Mouse (Mus musculus) monocyte, adult 2 months (primary cell): ENCODE data around the gene Hnrnpa3.

Experiments
- DNase-seq, 2 experiments: peaks; one replicate each; pipeline ENCODE4 v3.0.0; 2022; ENCODE audit warnings: low spot score in 2 of 2, low read depth in 1 of 2

The Hnrnpa3 gene

DNA sequence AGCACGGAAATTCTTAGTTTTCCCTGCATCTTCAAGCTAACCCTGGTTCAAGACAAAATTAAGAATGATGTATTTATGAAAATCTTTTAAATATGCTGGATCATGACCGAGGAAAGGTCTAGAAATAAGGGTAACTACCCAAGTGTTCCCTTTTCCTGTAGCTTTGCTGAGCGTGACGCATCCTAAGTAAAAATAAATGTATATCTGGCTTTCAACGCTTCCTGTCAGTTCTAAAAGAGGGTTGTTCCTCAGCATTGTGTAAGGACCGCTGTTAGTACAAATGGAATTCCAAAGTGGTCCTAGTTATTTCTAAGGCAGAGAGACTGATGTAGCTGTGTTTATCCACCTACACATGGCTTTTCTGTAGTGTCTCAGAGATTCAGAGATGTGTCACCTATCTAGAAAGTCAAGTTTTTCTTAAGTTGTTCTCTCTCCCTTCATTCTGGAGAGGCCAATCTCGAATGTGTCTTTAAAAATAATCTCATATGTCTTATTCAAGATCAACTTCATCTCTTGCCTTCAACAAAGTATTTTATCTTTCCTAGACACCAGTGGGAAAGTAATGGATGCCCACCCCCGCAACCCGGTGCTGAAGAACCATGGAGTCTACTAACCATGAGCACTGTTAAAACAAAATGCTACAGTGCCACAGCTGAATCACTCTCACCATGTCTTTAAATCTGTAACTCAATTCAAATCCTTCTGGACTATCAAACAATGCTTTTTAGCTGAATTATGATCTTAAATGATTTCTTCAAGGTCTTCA lies 42.9 kb downstream of the Hnrnpa3 start:
- DNase-seq = no peak

DNA sequence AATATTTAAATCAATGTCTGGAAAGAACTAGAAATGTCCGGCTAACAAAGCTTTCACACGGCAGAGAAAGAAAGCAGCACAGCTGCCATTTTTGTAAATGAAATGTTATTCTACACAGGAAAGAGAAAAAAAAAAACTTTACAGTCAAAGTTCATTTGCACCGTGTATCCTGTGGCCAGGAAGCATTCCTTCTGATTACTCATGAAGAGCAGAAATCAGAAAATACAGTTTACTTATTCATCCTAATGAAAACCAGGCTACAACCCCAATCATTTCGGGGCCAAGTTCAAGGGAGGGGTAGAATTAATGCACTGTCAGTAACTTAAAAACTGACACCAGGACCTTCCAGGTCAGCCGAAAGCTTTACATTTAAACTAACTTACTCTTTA lies 43.5 kb downstream of the Hnrnpa3 start:
- DNase-seq = no peak

DNA sequence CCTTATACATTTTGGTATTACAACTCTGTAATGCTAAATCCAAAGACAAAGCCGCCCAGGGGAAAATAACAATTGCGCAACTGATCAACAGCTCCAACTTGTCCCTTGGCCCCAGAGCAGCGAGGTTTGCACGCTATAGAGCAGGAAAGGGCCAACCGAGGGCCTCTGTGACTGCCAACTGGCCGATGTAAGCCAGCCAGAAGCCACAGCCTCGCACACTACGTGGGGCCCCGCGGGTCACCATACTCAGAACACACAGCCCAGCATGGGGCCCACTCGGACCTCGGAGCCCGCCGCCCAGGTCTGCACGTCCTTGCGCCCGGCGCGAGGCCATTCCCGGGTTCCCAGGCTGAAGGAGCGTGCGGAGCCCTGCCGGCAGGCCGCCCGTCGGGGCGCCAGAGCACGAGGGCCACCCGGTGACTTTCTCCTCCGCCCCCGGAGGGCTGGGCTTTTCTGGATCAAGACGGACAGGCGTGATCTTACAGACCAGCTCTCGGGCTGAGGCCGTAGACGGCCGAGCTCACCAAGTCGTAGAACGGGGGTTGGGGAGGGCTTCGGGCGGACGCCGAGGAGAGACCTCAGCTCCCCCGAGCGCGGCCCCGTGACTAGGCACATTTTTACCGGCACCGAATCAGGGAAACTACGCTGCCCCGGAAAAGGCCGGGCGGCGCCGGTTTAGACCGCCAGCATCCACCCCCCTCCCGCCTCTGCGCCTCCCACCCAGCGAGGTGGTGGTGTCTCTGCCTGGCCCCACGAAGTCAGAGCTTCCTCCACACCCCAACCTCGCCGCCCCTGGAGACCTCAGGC lies 44.5 kb downstream of the Hnrnpa3 start:
- DNase-seq = peak; percentile 64 to 86

DNA sequence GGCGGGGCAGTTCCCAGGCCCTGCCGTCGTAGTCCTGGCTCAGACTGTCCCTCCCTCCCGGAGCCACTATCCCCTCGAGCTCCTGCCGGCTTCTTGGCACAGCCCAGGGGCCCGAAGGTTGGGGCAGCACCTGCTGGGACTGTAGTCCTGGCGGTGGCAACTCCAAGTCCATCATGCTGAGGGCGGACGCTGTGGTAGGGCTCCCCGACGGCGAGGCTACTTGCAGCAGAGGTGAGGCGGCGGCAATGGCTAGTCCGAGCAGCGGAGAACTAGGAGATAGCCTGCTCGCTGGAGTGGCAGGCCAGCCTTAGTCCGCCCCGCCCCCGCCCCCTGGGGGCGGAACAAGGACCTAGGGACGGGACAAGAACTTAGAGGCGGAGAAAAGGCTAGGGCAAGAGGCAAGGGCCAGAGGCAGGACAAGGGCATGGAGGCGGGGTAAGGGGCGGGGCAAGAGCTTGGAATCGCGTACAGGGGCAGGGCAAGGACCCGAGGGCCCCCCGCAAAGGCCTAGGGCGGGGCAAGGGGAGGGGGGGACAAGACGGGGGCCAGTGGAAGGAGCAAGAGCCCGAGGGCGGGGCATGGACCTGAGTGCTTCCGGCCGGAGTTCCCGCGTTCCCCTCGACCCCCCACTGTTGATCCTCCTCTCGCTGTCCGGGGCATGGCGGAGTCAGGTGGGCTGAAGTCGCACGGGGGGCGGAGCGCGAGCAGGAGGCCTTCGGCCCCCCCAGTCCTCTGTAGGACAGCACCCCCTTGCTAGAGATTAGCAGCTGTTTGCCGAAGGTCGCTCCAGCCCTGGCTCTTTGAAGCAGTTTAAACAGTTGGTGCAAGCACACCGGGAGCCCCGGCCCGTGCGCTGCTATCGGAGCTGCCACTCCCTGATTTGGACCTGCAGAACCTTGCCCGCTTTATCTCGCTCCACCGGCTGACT lies 45.4 kb downstream of the Hnrnpa3 start, which contains the start of gene Nfe2l2:
Gene Nfe2l2, minus strand, starts transcription at position 408 of the 928 bp plus-strand sequence.
- DNase-seq = peak; percentile 98 to 99

DNA sequence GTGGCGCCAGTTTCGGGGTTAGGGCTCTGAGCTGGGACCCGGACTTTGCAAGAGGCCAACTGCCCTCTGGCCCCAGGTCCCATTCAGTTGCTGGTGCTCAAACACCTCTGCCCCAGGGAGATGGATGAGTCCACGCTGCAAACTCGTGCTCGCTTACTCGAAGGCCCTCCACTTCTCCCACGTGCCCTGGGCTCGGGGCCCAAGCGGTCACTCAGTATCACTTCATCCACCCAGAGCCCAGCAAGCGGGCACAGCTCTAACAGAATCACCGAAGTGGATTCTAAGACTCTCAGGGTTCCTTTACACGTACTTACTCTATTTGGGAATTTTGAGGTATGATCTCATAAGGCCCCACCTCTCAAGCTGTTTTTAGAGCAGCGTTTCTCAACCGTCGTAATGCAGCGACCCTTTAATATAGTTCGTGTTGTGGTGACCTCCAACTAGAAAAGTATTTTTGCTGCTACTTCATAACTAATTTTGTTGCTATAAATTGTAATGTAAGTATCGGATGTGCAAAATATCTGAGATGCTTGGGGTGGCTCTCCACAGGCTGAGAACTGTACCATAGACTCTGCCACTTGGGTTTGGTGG lies 46.2 kb downstream of the Hnrnpa3 start:
- peak in 1 of 2 experiments; percentile 60 for DNase-seq

DNA sequence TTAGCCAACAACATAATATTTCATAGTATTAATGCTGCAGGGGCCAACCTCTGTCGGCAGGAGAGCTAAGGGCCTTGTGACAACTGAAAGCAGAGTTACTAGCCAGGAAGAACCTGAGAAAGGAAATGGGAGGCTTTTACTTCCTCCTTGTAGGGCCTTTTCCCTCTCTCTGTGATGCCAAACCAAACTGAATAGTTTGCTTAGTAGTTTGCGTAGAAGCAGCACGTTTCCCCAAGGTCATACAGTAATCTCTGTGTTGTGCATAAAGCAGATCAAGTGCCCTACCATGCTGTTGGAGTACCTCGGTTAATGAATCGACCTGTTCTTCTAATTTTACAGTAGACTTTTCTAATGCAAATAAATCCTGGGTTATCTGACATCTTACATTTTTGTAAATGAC lies 47.4 kb downstream of the Hnrnpa3 start:
- no peak for DNase-seq

DNA sequence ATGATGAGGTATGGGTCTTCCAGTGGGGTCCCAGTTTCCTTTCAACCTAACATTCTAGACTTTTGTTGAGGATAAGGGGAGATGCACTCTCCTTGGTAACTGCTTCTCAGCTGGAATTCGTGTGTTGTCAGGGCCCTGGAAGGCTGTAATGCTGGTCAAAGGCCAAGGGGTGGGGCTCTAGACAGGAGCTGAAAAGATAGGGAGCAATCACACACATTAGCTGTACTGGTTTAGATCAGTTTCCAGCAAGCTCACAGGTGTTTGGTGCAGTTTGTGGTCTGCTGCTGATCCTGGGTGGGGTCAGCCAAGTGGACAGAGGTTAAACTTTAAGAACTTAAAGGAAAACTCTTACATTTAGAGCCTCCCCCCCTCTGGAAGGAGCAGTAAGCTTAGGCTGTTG lies 48.4 kb downstream of the Hnrnpa3 start:
- DNase-seq = no peak

DNA sequence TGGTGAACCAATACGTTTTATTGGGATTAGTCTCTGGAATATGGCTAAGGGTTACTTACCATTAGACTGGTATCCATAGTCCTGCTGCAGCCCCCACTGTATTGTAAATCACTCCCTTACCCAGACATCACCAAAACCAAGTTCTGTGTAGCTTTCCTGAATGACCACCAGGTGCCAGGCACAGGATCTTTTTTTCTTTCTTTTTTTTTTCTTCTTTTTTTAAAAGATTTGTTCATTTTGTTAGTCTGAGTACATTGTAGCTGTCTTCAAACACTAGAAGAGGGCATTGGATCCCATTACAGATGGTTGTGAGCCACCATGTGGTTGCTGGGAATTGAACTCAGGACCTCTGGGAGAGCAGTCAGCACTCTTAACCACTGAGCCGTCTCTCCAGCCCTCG lies 54.0 kb downstream of the Hnrnpa3 start:
- no peak for DNase-seq

DNA sequence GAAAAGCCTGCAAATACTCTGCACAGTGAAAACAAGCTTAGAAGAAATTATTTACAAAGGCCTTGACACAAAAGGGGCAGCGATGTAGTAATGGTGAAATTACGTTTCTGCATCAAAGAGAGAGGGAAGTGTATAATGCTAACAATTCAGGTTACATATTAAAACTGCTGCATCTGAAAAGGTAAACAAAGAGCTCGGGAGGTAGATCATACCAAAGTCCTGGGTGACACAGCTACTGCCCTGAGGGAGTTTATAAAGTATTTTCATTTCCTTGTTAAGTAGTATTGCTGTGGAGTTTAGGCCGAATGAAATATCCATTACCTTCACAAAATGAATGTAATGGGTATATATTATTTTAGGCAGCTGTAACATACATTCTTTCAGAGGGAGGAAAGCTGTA lies 55.7 kb downstream of the Hnrnpa3 start:
- no peak for DNase-seq

DNA sequence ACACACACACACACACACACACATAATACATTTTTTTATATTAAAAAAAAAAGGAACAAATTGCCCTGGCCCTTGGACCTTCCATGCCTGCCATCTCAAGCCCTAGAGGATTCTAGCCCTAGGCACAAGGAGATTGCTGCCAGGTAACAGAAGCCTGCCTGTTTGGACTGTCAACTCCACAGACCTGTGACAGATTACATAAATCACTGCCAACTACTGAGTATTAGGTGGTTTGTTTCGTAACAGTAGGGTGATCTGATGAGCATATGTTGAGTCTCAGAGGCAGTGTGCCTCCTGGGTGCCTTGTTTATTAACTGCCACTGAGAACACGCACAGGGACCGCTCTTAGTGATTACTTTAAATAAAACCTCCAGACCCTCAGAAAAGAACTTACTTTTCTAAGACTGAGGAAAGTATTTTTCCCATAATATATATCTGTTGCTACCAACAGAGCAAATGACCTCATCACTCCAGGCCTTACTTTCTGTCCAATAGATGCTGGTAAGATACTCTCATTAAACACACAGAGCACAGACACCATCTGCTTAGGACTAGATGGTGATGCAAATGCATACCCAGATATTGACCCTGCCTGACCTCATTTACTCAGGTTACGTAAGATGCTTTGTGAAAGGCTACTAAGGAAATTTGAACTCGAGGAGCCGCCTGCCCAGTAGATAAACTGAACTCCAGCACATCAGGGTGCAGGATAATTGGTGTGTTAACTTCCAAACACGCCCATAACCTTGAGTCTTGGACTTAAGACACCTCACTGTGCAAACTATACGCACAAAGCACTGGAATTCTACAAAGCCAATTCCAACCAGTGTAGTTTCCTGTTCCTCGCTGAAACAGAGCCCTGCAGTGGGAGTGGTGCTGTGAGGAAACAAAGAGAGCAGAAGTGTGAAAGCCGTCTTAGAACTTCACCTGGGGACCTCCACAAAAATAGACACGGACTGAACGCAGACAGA lies 57.3 kb downstream of the Hnrnpa3 start:
- DNase-seq = no peak
